Mouse (Mus musculus): ENCODE results near the gene Smim4.

GRCm38 (mm10) chr14:31134015-31135000 lies 5.6 kb upstream of the Smim4 start:
- TF ChIP-seq CTCF (IDR thresholded peaks at IDR 0.05; ENCODE audit: borderline replicate concordance, control insufficient read depth, extremely low read depth, insufficient read depth, low read length, poor library complexity), result no peak
- no peak for TF ChIP-seq POLR2A (IDR thresholded peaks at IDR 0.05; ENCODE audit: control insufficient read depth, extremely low read depth, insufficient read depth, low read length, poor library complexity)

Data from thymus, adult 2 months (tissue).